Mouse (Mus musculus): ENCODE measurements around the gene Parva. TPM values are rescaled to one million over a fixed set of nuclear protein-coding genes. Genes with fewer than 3 reads are reported as not detected.

Parva gene
- polyA plus RNA-seq, 1 experiment, result 78.3 TPM

- Histone ChIP-seq H3ac (ENCODE audit: control insufficient read depth, insufficient read length) (no peak overlapping the region), H3K4me3 (no peak overlapping the region), H3K79me2 (ENCODE audit: control insufficient read depth, insufficient read depth) (peaks cover 27% of the 10 kb centered on the region), H3K27me3 (ENCODE audit: control insufficient read depth, insufficient read depth, insufficient read length) (no peaks in the 10 kb centered on the region), H3K36me3 (ENCODE audit: control insufficient read depth, insufficient read depth) (no peaks in the 10 kb centered on the region), H3K4me2 (ENCODE audit: low read depth) (no peak overlapping the region)
- TF ChIP-seq REST (IDR thresholded peaks at IDR 0.05; ENCODE audit: insufficient read depth, insufficient read length), result no peak
- no peak for TF ChIP-seq TCF3 (IDR thresholded peaks at IDR 0.05; ENCODE audit: insufficient read length, low read depth)
- TF ChIP-seq SRF (IDR thresholded peaks at IDR 0.05; ENCODE audit: control insufficient read depth, insufficient read length, low read depth), result no peak
- no peak for TF ChIP-seq USF1 (IDR thresholded peaks at IDR 0.05; ENCODE audit: low read depth)
- no peak for TF ChIP-seq MAX (IDR thresholded peaks at IDR 0.05; ENCODE audit: low read depth)
- no peak for TF ChIP-seq POLR2A (IDR thresholded peaks at IDR 0.05; ENCODE audit: insufficient read length, low read depth)
- TF ChIP-seq E2F4 (IDR thresholded peaks at IDR 0.05; ENCODE audit: insufficient read depth), result no peak
- no peak for TF ChIP-seq TCF12 (IDR thresholded peaks at IDR 0.05; ENCODE audit: insufficient read depth, poor library complexity, severe bottlenecking)
- no peak for TF ChIP-seq CEBPB (IDR thresholded peaks at IDR 0.05; ENCODE audit: insufficient read depth, poor library complexity, severe bottlenecking)
- TF ChIP-seq MYOG (IDR thresholded peaks at IDR 0.05; ENCODE audit: control insufficient read depth in 1 of 3, insufficient read depth in 1 of 3, insufficient read length in 2 of 3, low read depth in 2 of 3), result no peak
- no peak for TF ChIP-seq POLR2AphosphoS2 (IDR thresholded peaks at IDR 0.05; ENCODE audit: insufficient read length, low read depth)
- TF ChIP-seq MYOD1 (IDR thresholded peaks at IDR 0.05; ENCODE audit: control insufficient read depth in 1 of 3, insufficient read length in 2 of 3, low read depth in 2 of 3), result no peak
These were observed 100.8 kb downstream of the Parva start for GRCm38 (mm10) chr7:112528059-112528458.

- H3K4me2 ChIP-seq (ENCODE audit: low read depth), result no peak overlapping the region
- no peaks in the 10 kb centered on the region for H3K27me3 ChIP-seq (ENCODE audit: control insufficient read depth, insufficient read depth, insufficient read length)
- no peaks in the 10 kb centered on the region for H3K36me3 ChIP-seq (ENCODE audit: control insufficient read depth, insufficient read depth)
- H3ac ChIP-seq (ENCODE audit: control insufficient read depth, insufficient read length), result no peak overlapping the region
- no peak overlapping the region for H3K4me3 ChIP-seq
- TF ChIP-seq CEBPB (IDR thresholded peaks at IDR 0.05; ENCODE audit: insufficient read depth, poor library complexity, severe bottlenecking) (no peak), E2F4 (IDR thresholded peaks at IDR 0.05; ENCODE audit: insufficient read depth) (no peak), TCF12 (IDR thresholded peaks at IDR 0.05; ENCODE audit: insufficient read depth, poor library complexity, severe bottlenecking) (no peak), SRF (IDR thresholded peaks at IDR 0.05; ENCODE audit: control insufficient read depth, insufficient read length, low read depth) (no peak), USF1 (IDR thresholded peaks at IDR 0.05; ENCODE audit: low read depth) (no peak), MAX (IDR thresholded peaks at IDR 0.05; ENCODE audit: low read depth) (no peak), POLR2A (IDR thresholded peaks at IDR 0.05; ENCODE audit: insufficient read length, low read depth) (no peak), POLR2AphosphoS2 (IDR thresholded peaks at IDR 0.05; ENCODE audit: insufficient read length, low read depth) (no peak), MYOD1 (IDR thresholded peaks at IDR 0.05; ENCODE audit: control insufficient read depth in 1 of 3, insufficient read length in 2 of 3, low read depth in 2 of 3) (no peak), MYOG (IDR thresholded peaks at IDR 0.05; ENCODE audit: control insufficient read depth in 1 of 3, insufficient read depth in 1 of 3, insufficient read length in 2 of 3, low read depth in 2 of 3) (no peak), TCF3 (IDR thresholded peaks at IDR 0.05; ENCODE audit: insufficient read length, low read depth) (no peak), REST (IDR thresholded peaks at IDR 0.05; ENCODE audit: insufficient read depth, insufficient read length) (no peak)
- H3K79me2 ChIP-seq (ENCODE audit: control insufficient read depth, insufficient read depth), result peaks cover 33% of the 10 kb centered on the region
These were observed 101.5 kb downstream of the Parva start for GRCm38 (mm10) chr7:112528582-112529360.

GRCm38 (mm10) chr7:112530924-112531323 lies 103.6 kb downstream of the Parva start:
- Histone ChIP-seq H3K36me3 (ENCODE audit: control insufficient read depth, insufficient read depth) (no peaks in the 10 kb centered on the region), H3K4me3 (no peak overlapping the region), H3ac (ENCODE audit: control insufficient read depth, insufficient read length) (no peak overlapping the region), H3K27me3 (ENCODE audit: control insufficient read depth, insufficient read depth, insufficient read length) (no peaks in the 10 kb centered on the region), H3K4me2 (ENCODE audit: low read depth) (no peak overlapping the region), H3K79me2 (ENCODE audit: control insufficient read depth, insufficient read depth) (peaks cover 33% of the 10 kb centered on the region)
- TF ChIP-seq MYOG (IDR thresholded peaks at IDR 0.05; ENCODE audit: control insufficient read depth in 1 of 3, insufficient read depth in 1 of 3, insufficient read length in 2 of 3, low read depth in 2 of 3) (no peak), TCF3 (IDR thresholded peaks at IDR 0.05; ENCODE audit: insufficient read length, low read depth) (no peak), MAX (IDR thresholded peaks at IDR 0.05; ENCODE audit: low read depth) (no peak), E2F4 (IDR thresholded peaks at IDR 0.05; ENCODE audit: insufficient read depth) (no peak), USF1 (IDR thresholded peaks at IDR 0.05; ENCODE audit: low read depth) (no peak), SRF (IDR thresholded peaks at IDR 0.05; ENCODE audit: control insufficient read depth, insufficient read length, low read depth) (no peak), POLR2AphosphoS2 (IDR thresholded peaks at IDR 0.05; ENCODE audit: insufficient read length, low read depth) (no peak), CEBPB (IDR thresholded peaks at IDR 0.05; ENCODE audit: insufficient read depth, poor library complexity, severe bottlenecking) (no peak), MYOD1 (IDR thresholded peaks at IDR 0.05; ENCODE audit: control insufficient read depth in 1 of 3, insufficient read length in 2 of 3, low read depth in 2 of 3) (no peak), TCF12 (IDR thresholded peaks at IDR 0.05; ENCODE audit: insufficient read depth, poor library complexity, severe bottlenecking) (no peak), POLR2A (IDR thresholded peaks at IDR 0.05; ENCODE audit: insufficient read length, low read depth) (no peak), REST (IDR thresholded peaks at IDR 0.05; ENCODE audit: insufficient read depth, insufficient read length) (no peak)

GRCm38 (mm10) chr7:112534148-112534547 lies 106.8 kb downstream of the Parva start:
- H3ac ChIP-seq (ENCODE audit: control insufficient read depth, insufficient read length), result no peak overlapping the region
- no peak overlapping the region for H3K4me3 ChIP-seq
- H3K4me2 ChIP-seq (ENCODE audit: low read depth), result no peak overlapping the region
- no peaks in the 10 kb centered on the region for H3K36me3 ChIP-seq (ENCODE audit: control insufficient read depth, insufficient read depth)
- H3K27me3 ChIP-seq (ENCODE audit: control insufficient read depth, insufficient read depth, insufficient read length), result no peaks in the 10 kb centered on the region
- peaks cover 30% of the 10 kb centered on the region for H3K79me2 ChIP-seq (ENCODE audit: control insufficient read depth, insufficient read depth)
- no peak for TF ChIP-seq E2F4 (IDR thresholded peaks at IDR 0.05; ENCODE audit: insufficient read depth)
- no peak for TF ChIP-seq REST (IDR thresholded peaks at IDR 0.05; ENCODE audit: insufficient read depth, insufficient read length)
- no peak for TF ChIP-seq MAX (IDR thresholded peaks at IDR 0.05; ENCODE audit: low read depth)
- TF ChIP-seq MYOD1 (IDR thresholded peaks at IDR 0.05; ENCODE audit: control insufficient read depth in 1 of 3, insufficient read length in 2 of 3, low read depth in 2 of 3), result no peak
- TF ChIP-seq SRF (IDR thresholded peaks at IDR 0.05; ENCODE audit: control insufficient read depth, insufficient read length, low read depth), result no peak
- no peak for TF ChIP-seq MYOG (IDR thresholded peaks at IDR 0.05; ENCODE audit: control insufficient read depth in 1 of 3, insufficient read depth in 1 of 3, insufficient read length in 2 of 3, low read depth in 2 of 3)
- no peak for TF ChIP-seq POLR2A (IDR thresholded peaks at IDR 0.05; ENCODE audit: insufficient read length, low read depth)
- no peak for TF ChIP-seq TCF3 (IDR thresholded peaks at IDR 0.05; ENCODE audit: insufficient read length, low read depth)
- no peak for TF ChIP-seq POLR2AphosphoS2 (IDR thresholded peaks at IDR 0.05; ENCODE audit: insufficient read length, low read depth)
- TF ChIP-seq CEBPB (IDR thresholded peaks at IDR 0.05; ENCODE audit: insufficient read depth, poor library complexity, severe bottlenecking), result no peak
- no peak for TF ChIP-seq TCF12 (IDR thresholded peaks at IDR 0.05; ENCODE audit: insufficient read depth, poor library complexity, severe bottlenecking)
- TF ChIP-seq USF1 (IDR thresholded peaks at IDR 0.05; ENCODE audit: low read depth), result no peak
